Mouse (Mus musculus) lung, postnatal 0 days (tissue): ENCODE results near the gene Wfikkn2. TPM values are rescaled to one million over a fixed set of nuclear protein-coding genes. Genes with fewer than 3 reads are reported as not detected.
"Not testable (repeated sequence)": the region's sequence is repeated elsewhere in the genome, so short reads cannot be mapped to it uniquely, and the experiment has no call there.

ENCODE experiments used
- ATAC-seq: fragments of 200-750 bp; cut with Nextera tagmentation; 2 replicates; pipeline ENCODE4 v1.8.0; 2017; ENCODE audit warnings: moderate library complexity
- DNase-seq: peaks from one replicate; pipeline ENCODE4 v3.0.0-alpha.2; 2016; ENCODE audit warnings: low spot score
- H3K27ac ChIP-seq: fragments of 300-500 bp; sonication (generic); 2 replicates; pipeline ENCODE4 v1.5.1; 2014; ENCODE audit warnings: antibody characterized with exemption, mild to moderate bottlenecking, low read length, mixed read lengths
- H3K27me3 ChIP-seq: fragments of 300-500 bp; sonication (generic); replicated peaks from 2 replicates; pipeline ENCODE4 v1.6.1; 2014; ENCODE audit warnings: low read length, mixed read lengths; ENCODE audit not compliant: insufficient read depth
- H3K36me3 ChIP-seq: fragments of 300-500 bp; sonication (generic); 2 replicates; pipeline ENCODE4 v1.6.1; 2014; ENCODE audit warnings: low read length, mixed read lengths; ENCODE audit not compliant: insufficient read depth
- H3K4me1 ChIP-seq: fragments of 300-500 bp; sonication (generic); 2 replicates; pipeline ENCODE4 v1.6.1; 2014; ENCODE audit warnings: antibody characterized with exemption, low read depth, low read length, mixed read lengths; ENCODE audit not compliant: insufficient read depth
- H3K4me2 ChIP-seq: fragments of 300-500 bp; sonication (generic); replicated peaks from 2 replicates; pipeline ENCODE4 v1.6.1; 2014; ENCODE audit warnings: low read depth, mild to moderate bottlenecking, low read length, moderate library complexity, mixed read lengths
- H3K4me3 ChIP-seq: fragments of 300-500 bp; sonication (generic); 2 replicates; pipeline ENCODE4 v1.5.1; 2014; ENCODE audit warnings: low read depth, low read length
- H3K9ac ChIP-seq: fragments of 300-500 bp; sonication (generic); replicated peaks from 2 replicates; pipeline ENCODE4 v1.6.1; 2014; ENCODE audit warnings: low read depth, mild to moderate bottlenecking
- H3K9me3 ChIP-seq: fragments of 300-500 bp; sonication (generic); 2 replicates; pipeline ENCODE4 v1.6.1; 2016; ENCODE audit warnings: low read length, mixed read lengths
- CTCF ChIP-seq: IDR thresholded peaks from 2 replicates; pipeline ENCODE4 v1.5.1; 2016; ENCODE audit warnings: antibody characterized with exemption, mild to moderate bottlenecking
- EP300 ChIP-seq: IDR thresholded peaks from 2 replicates; pipeline ENCODE4 v1.6.1; 2016; ENCODE audit warnings: antibody characterized with exemption, mild to moderate bottlenecking, control low read depth
- WGBS: fragments of 180-500 bp; shearing (Covaris S2); extraction: QIAGEN DNeasy Blood & Tissue Kit; methylation state at CpG from one replicate; pipeline ENCODE4 v1.1.7; 2014; 5-methylcytosine and 5-hydroxymethylcytosine counted together
- polyA plus RNA-seq: library from polyadenylated mRNA; unstranded; fragments of >200 nt; fragmentation: Nextera tagmentation; extraction: Ambion mirVana; gene quantifications from 2 replicates; pipeline ENCODE4 v1.2.1, GENCODE M21; 2015

Gene Wfikkn2
- polyA plus RNA-seq, 1 experiment from 2014 or later = 0.60 TPM

DNA sequence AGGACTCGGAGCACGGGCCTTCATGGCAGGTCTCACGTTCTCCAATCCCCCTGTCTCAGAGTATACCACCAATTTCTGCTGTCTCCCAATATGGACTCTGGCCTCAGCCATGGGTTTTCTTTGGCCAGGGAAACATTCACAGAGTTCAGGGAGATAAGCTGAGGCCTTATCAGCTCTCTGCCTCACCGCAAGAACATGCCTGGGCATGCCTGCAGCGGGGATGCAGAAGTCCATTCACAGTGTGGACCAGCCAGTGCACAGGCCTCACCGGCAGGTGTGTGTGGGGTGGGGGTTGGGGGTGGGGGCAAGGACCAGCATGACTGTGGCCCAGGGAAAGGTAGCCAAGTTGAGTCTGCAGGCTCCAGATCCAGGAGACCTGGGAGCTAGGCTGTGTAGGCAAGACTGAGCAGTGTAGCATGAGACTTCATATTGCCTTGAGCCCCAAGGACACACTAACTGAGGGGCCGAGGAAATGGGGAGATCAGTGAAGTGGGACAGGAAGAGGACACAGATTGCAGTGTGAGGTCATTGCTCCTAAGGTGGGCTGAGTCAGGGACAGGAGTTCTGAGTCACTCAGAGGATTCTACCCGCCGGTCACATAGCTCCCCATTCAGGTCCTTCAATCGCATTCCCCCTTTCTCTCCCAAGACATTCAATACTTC is 28.5 kb upstream of the Wfikkn2 start:
- no peak for DNase-seq
- ATAC-seq = no peak

DNA sequence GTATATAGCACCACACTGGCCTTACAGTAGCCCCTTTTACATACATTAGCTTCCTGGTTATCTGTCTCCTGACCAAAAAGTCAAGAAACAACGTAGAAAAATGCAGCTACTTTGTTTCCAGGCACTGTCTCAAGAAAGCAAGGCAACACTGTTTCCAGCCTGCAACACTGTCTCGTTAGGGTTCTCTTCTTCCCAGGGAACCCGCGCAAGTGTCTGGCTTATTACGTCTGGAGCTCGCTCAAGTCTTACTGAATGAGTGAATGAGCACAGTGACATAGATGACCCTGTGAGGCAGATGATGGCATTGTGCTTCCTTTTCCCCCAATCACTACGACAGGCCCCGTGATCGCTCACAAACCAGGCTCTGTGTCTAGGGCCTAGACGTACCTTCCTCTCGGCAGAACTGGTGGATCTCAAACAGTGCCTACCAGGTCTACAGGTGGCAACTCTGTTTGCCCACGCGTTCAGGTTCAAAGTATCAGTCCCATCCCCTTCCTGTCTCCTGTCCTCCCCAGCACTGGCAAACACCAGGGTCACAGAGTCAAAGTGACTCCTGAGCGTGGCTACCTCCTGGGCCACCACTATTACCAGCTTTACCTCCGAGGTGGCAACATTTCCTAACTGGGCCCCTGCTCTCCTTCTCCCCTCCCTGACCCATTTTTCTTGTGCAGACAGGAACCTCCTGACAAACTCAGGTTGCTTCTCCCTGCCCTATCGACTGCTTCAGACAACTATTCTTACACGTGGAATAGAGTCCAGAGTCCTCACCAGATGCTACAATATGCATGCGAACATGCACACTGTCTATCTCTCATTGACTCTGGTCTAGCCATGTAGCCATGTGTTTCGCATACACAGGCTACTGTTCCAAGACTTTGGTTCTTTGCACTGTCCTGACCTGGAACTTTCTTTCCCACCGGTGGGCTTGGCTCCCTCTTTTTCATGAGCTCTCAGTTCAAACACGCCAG is 27.4 kb upstream of the Wfikkn2 start:
- TF ChIP-seq EP300 (no peak), CTCF (no peak)
- H3K4me2 ChIP-seq = no peak overlapping the region
- DNase-seq (no peak), ATAC-seq (no peak)
- no peaks in the 10 kb centered on the region for H3K9me3 ChIP-seq
- no peaks in the 10 kb centered on the region for H3K4me1 ChIP-seq
- no peaks in the 10 kb centered on the region for H3K36me3 ChIP-seq
- H3K27me3 ChIP-seq = no peaks in the 10 kb centered on the region
- H3K9ac ChIP-seq = no peak overlapping the region
- WGBS = 84% methylated on average over 21 of the region's 21 CpGs
- no peak overlapping the region for H3K27ac ChIP-seq
- no peak overlapping the region for H3K4me3 ChIP-seq

More for the DNA sequence above, 28.5 kb upstream of the Wfikkn2 start:
- H3K27me3 ChIP-seq = no peaks in the 10 kb centered on the region
- no peak overlapping the region for H3K9ac ChIP-seq
- H3K4me3 ChIP-seq = no peak overlapping the region
- TF ChIP-seq CTCF (no peak), EP300 (no peak)
- H3K4me1 ChIP-seq = no peaks in the 10 kb centered on the region
- WGBS = 76% methylated on average over 9 of the region's 10 CpGs
- no peak overlapping the region for H3K4me2 ChIP-seq
- H3K9me3 ChIP-seq = no peaks in the 10 kb centered on the region
- H3K36me3 ChIP-seq = no peaks in the 10 kb centered on the region
- no peak overlapping the region for H3K27ac ChIP-seq

DNA sequence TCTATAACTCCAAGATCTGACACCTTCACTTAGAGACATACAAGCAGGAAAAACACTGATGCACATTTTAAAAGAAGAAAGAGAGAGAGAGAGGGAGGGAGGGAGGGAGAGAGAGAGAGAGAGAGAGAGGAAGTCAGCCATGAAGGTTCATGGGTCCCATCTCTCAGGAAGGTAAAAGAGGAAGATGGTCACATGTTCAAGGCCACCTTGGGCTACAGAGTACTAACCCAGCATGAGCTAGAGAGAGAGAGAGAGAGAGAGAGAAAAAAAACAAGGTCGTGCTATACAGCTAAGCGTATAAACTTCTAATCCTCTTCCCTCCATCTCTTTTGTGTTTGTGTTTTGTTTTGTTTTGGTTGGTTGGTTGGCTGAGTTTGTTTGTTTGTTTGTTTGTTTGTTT is 25.2 kb upstream of the Wfikkn2 start:
- no peak for TF ChIP-seq EP300
- TF ChIP-seq CTCF = no peak
- no peak overlapping the region for H3K27ac ChIP-seq
- no peaks in the 10 kb centered on the region for H3K36me3 ChIP-seq
- H3K27me3 ChIP-seq = no peaks in the 10 kb centered on the region
- ATAC-seq = no peak
- no peak overlapping the region for H3K4me3 ChIP-seq
- H3K4me1 ChIP-seq = no peaks in the 10 kb centered on the region
- H3K4me2 ChIP-seq = no peak overlapping the region
- no peaks in the 10 kb centered on the region for H3K9me3 ChIP-seq
- no peak for DNase-seq
- 89% methylated on average over 2 of the region's 2 CpGs for WGBS
- H3K9ac ChIP-seq = no peak overlapping the region

- no peaks in the 10 kb centered on the region for H3K4me1 ChIP-seq
- ATAC-seq (no peak), DNase-seq (no peak)
- H3K9me3 ChIP-seq = no peaks in the 10 kb centered on the region
- H3K4me2 ChIP-seq = no peak overlapping the region
- H3K27ac ChIP-seq = no peak overlapping the region
- H3K27me3 ChIP-seq = no peaks in the 10 kb centered on the region
- TF ChIP-seq CTCF (no peak), EP300 (no peak)
- no peaks in the 10 kb centered on the region for H3K36me3 ChIP-seq
- 86% methylated on average over 7 of the region's 7 CpGs for WGBS
- H3K4me3 ChIP-seq = no peak overlapping the region
- no peak overlapping the region for H3K9ac ChIP-seq
Observed at GRCm38 (mm10) chr11:94269906-94270305, 24.1 kb upstream of the Wfikkn2 start.

GRCm38 (mm10) chr11:94268761-94269160 is 23.0 kb upstream of the Wfikkn2 start:
- Histone ChIP-seq H3K4me3 (no peak overlapping the region), H3K9me3 (no peaks in the 10 kb centered on the region), H3K4me1 (no peaks in the 10 kb centered on the region), H3K36me3 (no peaks in the 10 kb centered on the region), H3K27me3 (no peaks in the 10 kb centered on the region), H3K9ac (no peak overlapping the region), H3K27ac (no peak overlapping the region), H3K4me2 (no peak overlapping the region)
- ATAC-seq = no peak
- no peak for DNase-seq
- TF ChIP-seq EP300 = no peak
- no peak for TF ChIP-seq CTCF

GRCm38 (mm10) chr11:94266155-94266554 is 20.4 kb upstream of the Wfikkn2 start:
- DNase-seq, H3K4me2 ChIP-seq, H3K36me3 ChIP-seq, H3K27me3 ChIP-seq, H3K9me3 ChIP-seq, H3K9ac ChIP-seq, H3K4me1 ChIP-seq, ATAC-seq, H3K27ac ChIP-seq, H3K4me3 ChIP-seq: not testable (repeated sequence)
- WGBS = 38% methylated on average over 3 of the region's 3 CpGs
